Mouse (Mus musculus) ES-Bruce4 (cell line): Measurements from ENCODE around the gene Hnrnph3.

Experiments
- CTCF ChIP-seq: IDR thresholded peaks from one replicate; pipeline ENCODE4 v1.8.1; 2011; ENCODE audit warnings: low read depth, low read length
- EP300 ChIP-seq: IDR thresholded peaks from 2 replicates; pipeline ENCODE4 v1.6.1; 2011; ENCODE audit warnings: low read depth, low read length; ENCODE audit not compliant: insufficient read depth

DNA sequence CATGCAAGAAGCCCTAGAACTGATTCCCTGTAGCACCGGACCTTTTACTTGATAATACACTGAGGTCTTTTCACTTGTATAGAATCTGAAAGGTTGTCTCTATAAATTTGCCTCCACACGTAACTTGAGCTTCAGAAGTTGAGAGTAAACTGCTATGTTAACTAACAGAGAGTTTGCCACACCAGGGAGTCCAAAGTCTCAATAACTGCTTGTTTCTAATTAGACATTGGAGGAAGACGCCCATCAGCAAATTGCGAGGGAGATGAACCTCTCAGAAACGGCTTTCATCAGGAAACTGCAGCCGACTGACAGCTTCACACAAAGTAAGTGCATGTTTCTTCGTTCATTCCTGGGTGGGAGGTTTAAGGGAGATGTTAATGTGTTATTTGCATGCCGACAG lies 41.5 kb upstream of the Hnrnph3 start:
- no peak for TF ChIP-seq CTCF
- no peak for TF ChIP-seq EP300
